Mouse (Mus musculus) thymus, postnatal 0 days (tissue): Measurements from ENCODE around the gene Klhdc4. TPM values are rescaled to one million over a fixed set of nuclear protein-coding genes. Genes with fewer than 3 reads are reported as not detected.

ENCODE experiments used
- DNase-seq: peaks from one replicate; pipeline ENCODE4 v3.0.0-alpha.2; 2015; ENCODE audit warnings: low spot score
- polyA plus RNA-seq: library from polyadenylated mRNA; unstranded; fragments of >200 nt; fragmentation: Nextera tagmentation; extraction: Ambion mirVana; gene quantifications from 2 replicates; pipeline ENCODE4 v1.2.1, GENCODE M21; 2015

Gene Klhdc4
- polyA plus RNA-seq = 31.6 and 32.7 TPM in 2 replicates

DNA sequence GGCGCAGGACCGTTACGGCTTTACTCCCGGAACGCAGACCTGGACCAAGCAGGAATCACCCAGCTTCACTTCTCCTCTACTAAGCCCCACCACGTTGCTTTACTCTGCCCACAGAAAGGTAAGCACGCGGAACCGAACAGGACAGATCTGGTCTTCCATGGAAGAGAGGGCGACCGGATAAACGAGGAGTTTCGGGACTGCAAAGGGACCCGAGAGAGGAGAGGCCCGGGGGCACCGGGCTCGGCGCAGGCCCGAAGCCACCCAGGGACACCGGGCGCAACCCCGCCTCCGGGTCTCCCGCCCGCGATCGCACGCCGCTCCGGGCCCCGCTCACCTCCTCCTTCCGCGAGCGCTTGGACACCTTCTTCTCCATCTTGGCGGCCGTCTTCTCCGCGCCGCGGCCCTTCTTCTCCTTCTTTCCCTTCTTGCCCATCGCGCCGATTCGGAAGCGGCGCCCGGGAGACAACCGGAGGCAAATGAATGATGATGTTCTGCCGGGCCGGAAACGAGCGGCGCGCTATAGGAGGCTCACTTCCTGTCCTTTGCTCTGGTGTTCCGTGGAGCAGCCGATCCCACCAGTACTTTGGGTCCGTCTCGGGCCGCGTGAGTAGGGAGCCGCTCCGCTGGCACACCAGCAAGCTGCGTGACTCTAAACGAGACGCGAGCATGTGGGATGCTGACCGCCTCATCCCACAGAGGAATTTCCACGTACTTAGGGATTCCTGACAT lies at the start of gene Klhdc4:
Klhdc4 (minus strand) TSS at position 522 of the 729 bp plus-strand sequence.
- peak; percentile 91 for DNase-seq

DNA sequence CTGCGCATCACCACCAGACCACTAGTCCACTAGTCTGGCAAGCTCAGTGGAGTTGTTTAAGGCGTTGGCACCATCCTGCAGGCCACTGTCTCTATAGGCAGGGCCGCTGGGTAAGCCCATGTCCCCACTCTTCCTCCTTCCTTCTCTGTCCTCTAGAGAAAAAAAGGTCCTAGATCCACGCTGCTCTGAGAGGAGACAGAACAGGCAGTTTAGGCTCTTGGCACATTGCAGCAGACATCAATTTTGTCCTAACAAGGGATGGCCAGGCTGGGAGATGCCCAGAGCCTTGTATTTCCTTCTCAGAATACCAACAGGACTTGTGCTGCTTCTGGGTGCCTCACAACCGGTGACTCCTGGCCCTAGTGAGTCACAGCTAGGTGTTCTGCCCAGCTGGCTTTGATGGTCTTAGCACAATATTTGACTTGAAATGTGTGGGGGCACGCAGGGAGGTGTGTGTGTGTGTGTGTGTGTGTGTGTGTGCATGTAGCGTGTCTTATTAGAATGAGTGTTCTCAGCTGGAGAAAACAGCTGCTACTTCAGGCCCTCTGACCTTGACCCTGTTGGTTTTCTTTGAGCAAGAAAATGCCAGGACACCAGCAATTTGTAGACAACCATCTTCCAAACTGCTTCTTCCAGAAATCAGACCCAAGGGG lies 48.6 kb upstream of the Klhdc4 start:
- no peak for DNase-seq

DNA sequence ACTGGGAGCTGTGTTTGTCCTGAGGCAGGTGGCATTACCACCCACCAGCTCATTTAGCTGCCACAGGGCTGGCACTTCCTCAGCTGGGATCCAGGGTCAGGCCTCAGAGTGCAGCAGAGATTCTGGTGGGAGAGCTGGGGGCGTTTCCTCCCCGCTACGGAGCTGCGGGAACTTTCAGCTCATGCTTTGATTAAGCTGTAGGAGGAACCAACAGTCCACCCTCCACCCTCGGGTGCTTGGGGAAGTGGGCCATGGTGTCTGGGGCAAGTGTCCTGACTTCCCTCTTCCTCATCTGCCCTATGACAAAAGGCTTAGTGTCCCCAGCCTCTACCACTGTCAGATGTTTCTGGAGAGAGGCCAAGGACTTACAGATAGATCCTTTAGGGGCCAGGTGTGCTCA lies 47.8 kb upstream of the Klhdc4 start:
- no peak for DNase-seq

DNA sequence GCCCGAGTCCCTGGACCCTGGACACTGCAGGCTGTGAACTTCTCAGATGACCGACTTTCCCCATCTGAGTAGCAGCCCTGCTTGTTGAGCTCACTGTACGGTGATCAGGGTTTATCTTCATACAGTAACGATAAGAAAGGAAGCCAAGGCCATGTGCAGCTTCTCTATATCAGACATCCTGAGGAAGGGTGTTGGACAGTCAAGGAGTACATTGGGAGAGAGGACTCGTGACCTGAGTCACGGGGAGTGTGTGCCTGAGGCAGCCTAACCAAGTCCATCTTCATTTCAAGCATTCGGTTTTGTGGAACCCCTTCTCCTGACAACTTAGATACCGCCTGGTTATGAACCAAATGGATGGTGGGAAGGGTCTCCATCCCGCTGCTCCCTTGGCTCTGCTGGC lies 46.1 kb upstream of the Klhdc4 start:
- DNase-seq = no peak

DNA sequence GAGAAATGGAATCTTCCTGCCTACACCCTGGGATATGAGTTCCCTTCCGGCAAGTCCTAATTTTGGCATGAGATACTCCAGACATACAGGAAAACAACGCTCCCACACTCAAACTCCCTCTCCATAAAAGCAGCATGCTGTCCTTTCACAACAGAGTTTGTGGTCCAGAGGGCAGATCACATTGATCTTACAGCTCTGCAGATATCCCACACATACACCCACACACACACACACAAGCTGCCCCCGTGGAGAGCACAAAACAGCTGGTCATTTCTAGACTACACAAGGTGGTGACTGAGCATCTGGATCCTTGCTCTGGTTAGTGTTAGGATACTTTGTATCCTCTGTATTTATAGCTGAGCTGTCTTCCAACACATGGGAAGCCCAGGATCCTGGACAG lies 45.7 kb upstream of the Klhdc4 start:
- no peak for DNase-seq

DNA sequence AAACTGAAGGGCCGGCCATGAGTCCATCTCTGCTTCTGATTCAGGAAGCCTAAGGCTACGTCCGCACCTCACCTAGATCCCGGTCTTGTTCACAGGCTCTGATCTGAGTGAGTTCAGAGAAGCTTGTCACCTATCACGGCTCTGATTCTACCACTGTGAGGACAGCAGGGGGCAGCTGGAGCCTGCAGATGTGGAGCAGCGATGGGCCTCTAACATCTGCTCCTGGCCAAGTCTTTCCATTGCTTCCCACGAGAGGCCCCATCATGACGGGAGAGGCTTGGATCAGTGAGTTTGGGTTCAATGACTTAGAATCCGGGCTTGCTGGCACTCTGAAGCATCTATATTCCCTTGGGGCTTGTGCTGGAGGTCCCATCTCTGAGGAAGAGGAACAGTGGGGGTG lies 44.7 kb upstream of the Klhdc4 start:
- DNase-seq = peak; percentile 26

DNA sequence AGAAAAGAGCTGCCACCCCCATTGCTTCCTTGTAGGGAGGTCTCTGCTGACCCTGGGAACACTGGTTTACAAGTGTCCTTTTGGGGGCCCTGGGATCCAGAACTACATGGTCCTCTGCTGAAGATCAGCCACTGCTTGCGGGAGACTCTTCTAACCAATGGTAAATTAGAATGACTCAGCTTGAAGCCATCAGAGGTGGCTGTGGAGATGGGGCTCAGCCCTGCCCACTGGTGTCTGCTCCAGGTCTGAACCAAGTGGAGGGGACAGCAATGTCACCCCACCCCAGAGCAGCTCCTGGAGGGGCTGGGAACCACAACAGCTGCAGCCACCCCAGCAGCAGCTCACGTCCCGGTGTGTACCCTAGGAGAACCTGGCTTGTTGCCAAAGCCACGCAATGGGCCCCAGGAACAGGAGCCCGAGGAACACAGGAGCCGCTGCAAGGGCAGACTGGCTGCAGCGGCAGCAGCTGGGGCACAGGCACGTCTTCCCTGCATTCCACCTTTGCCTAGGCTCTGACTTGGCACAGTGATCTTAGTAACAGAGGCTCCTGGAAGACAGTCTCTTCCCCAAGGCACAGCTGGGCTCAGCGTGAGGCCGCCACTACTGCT lies 42.6 kb upstream of the Klhdc4 start:
- no peak for DNase-seq

DNA sequence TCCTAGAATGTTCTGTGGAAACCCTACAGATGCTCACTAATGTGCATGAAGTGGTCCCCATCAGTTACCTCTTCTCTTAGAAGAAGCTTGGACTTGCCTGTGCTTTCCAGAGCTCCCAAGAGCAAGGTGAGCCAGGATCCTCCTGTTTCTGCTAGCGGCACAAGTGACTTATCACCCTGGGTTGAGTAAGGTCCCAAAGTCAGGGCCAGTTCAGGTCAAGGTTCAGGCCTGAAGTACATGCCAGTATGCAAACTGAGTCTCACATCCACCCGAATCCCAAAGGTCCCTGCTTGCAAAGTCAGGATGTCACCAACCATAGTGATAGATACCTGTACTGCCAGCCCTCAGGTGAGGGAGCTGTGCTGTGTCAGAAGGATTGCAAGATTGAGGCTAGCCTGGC lies 40.8 kb upstream of the Klhdc4 start:
- DNase-seq = no peak

DNA sequence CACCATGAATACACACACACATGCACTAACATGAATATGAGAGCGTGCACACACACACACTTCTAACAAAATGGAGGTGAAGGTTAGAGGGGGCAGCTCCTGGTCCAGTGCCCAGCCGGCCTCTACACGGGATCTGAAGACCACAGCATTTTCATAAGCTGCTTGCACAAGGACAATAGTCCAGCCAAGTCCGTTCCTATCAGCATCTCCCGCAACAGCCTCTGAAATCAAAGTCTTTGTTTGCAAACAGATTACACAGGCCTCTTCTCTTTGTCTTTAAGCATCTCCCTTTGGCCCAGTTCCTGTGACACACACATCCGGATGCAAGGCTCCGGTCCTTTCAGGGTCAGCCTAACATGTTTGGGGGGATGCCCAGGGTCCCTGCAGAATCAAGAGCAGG lies 39.5 kb upstream of the Klhdc4 start:
- no peak for DNase-seq

DNA sequence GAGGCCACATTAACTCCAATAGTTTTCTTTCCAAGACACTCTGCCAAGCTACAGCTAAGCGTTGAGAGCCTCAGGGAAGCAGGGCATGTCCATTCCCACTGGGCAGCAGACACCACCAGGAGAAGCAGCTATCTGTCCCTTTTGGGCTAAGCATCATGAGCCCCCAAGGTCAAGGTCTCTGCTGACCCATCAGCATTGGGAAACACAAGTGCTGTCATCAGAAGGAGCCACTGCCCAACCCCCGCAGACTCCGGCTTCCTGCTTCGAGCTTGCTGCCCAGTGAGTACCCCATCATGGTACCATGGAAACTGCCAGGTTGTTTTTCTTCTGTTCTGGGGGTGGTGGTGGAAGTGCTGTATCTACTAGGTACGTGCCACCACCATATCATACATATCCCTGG lies 38.8 kb upstream of the Klhdc4 start:
- DNase-seq = no peak

DNA sequence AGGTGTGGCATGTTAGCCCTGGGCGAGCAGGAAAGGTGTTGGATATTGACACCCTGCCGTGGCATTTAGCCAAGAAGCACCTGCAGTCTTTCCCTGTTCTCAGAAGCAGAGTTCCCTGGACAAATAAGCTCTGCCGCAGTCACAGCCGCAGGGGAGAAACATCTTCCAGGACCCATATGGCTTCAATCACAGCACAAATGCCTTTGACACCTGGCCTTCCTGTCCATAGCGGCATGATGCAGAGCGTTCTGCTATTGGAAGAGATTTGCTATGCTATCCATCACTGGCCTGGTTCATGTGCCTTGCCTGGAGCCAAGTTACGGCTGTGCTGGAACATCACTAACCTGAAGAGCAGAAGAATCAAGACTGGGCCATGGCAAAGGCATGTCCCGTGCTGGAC lies 36.0 kb upstream of the Klhdc4 start:
- DNase-seq = no peak

DNA sequence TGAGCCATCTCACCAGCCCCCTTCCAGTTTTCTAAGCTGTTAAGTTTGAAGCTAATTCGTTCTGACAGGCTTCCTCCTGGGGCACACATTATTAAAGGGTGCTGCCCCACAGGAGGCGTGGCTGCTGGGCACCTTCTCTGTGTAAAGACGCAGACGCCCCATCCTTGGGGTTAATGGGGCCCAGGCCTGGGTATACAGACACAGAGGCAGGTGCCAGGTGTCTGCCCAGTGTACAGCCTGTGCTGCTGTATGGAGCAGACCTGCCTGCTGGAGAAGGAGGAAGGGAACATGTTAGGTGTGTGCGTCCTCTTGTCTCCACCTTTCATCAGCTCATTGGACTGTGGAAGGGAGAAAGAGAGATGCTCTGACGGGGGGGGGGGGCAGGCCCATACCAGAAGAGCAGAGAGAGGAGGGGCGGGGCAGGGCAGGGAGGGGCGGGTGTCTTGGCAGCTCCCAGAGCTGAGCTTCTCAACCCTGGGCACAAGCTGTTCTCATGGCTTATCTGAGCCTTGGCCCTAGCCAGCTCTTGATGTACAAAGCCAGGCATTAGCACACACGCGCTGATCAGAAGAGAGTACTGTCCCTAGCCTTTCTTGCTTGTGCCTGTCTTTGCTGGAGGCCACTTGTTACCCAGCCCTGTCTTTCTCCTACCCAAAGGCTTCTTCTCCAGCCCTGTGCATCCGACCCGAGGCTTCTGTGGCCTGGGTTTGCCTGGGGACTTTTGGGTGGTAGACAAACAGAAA lies 32.6 kb upstream of the Klhdc4 start:
- DNase-seq = no peak

DNA sequence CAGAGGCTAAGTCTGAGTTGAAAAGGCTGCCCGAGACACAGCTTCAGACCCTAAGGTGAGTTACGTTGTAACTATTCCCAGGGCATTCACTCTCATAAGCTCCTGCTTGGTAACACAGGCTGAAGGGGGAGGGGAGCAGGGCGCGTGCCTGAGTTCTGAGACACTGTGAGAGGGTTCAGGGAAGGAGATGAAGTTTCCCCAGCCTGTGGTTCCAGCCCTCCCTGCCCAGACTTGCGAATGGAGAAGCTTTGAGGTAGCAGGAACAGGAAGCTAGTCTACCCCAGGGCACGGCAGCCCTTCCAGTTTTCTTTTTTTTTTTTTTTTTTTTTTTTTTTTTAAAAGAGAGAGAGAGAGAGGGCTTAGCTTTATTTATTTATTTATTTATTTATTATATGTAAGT lies 31.9 kb upstream of the Klhdc4 start:
- no peak for DNase-seq

DNA sequence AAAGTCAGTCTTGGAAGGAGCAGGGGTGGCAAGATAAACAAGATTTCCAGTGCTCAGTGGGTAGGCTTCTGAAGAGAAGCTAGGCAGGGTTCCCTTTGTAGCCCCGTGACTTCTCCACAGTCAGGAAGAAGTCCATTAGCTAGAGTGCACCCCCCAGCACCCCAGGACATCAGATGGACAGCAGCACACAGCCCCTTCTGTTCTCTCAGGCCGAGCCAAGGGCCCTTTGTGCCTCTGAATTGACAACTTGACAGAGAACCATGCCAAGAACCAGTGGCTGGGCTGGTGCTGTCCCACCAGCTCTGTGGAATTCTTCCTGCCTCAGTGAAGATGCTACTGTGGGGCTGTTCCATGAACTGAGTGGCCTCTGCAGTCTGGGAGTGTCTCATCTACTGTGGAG lies 28.4 kb upstream of the Klhdc4 start:
- DNase-seq = no peak

DNA sequence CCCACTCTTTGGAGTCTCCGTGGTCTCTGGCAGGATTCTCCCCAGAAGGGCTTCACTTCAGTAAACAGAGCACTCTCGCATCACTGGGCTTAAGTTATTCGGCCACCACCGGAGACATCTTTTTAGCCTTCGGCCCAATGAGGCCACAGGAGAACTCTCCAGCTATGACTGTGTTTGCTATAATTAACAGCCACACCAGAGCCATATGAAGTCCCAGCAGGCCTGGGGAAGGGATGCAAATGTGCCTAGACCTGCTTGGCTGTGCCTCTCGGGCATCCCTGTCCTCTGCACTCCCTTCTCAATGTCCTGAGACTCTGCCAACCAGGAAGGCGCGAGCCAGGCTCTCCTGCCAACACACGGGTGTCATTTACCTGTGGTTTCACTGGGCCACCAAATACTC lies 28.0 kb upstream of the Klhdc4 start:
- no peak for DNase-seq

DNA sequence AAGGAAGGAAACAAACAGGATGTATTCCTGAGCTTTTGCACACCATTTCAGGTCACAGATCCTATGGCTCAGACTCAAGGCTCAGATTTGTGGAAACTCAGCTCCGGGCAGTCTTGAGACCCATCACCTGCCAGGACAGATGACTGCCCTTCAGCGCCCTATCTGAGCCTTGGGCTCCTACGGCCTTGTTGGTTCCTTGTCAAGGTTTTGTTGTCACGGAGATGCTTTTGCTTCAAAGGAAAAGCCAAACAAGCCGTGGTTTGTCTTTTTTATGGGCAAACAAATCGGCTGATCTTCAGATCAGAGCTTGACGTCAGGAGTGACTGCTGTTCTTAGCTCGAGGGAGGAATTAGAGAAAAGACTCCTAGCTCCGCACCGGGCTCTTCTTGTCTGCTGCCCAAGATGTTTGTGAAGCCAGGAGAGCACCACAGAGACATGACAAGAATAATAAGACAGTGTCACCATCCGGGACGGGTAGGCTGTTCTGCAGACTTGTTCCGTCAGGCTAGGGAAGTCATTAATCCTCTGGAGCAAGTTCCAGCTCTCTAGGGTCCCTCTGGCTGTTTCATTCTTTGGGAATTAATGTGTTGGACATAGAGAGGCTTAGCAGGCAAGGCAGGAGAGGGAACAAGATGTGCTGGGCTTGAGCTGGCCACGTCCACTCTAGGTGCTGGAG lies 26.8 kb upstream of the Klhdc4 start:
- no peak for DNase-seq

DNA sequence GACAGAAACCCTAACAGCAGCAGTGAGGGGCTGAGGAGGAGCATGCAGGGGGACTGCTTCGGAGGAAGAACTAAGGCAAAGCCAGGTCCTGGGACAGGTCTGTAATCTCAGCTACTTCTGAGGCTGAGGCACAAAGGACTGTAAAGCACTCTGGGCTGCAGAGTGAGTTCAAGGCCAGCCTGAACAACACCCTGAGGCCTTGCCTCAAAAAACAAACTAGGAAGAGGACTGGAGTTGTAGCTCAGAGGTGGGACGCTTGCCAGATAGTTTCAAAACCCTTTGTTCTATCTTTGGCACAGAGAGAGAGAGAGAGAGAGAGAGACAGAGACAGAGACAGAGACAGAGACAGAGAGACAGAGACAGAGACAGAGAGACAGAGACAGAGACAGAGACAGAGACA lies 24.2 kb upstream of the Klhdc4 start:
- no peak for DNase-seq

DNA sequence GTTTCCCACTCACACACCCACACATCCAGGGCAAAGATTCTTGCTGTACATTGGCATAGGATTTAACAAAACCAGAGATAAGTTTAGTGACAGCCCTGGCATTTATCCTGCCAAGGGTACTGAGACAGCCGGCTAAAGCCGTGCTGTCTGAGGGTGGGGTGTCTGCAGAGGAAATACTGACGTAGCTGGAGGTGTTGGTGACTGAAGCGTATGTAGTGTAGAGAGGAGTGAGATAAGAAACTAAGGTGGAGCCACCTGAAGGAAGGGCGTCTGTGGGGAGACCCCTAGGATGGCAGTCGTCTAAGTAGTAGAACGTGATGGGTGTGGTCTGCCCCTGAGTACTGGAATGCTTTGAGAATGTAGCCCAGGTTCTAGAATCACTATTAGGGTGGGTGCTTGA lies 23.1 kb upstream of the Klhdc4 start:
- DNase-seq = no peak

DNA sequence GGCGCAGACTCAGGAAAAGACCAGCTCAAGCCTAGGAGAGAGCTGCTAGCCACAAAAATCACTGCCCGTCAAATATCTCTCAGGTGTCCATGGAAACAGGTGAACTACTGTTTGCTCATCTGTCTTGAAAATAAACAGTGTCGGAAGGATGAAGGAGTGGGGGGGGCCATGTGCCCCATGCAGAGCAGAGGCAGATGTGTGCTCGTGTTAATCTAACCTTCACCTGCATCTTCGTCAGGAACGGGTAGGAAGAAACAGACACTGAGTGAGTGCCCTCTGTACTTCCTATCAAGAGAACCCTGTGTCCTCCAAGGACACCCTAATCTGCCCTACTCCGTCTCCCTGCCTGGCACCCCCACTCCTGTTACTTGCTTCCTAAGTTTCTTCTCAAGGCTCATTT lies 22.3 kb upstream of the Klhdc4 start:
- DNase-seq = no peak

DNA sequence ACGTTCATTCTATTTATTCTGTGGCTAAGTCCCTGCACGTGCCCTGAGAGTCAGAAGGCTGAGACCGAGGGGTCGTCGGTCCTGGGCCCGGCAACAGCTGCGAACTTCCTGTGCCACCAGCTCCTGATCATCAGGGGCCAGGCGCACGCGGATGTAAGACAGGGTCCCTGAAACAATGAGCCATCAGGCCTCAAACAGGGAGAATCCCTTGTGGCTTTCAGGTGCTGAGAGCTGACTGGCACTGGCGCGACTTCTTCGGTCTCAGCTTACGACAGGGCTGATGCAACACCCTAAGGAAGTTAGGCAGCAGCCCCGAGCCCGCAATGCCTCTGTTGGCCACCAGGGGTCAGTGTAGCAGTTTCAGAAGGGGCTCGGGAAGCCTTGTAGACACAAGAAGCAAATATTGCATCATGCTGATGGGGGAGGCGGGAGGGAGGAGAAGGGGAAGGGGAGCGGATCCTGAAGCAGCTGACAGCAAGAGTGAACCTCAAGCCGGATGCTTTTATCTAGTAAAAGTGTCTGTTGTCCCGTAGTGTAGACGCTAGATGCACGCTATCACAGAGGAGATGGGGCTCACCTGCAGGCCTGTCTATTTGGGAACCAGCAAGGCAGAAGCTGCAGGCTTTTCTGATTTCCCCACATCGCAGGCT lies 21.6 kb upstream of the Klhdc4 start:
- DNase-seq = peak; percentile 98

DNA sequence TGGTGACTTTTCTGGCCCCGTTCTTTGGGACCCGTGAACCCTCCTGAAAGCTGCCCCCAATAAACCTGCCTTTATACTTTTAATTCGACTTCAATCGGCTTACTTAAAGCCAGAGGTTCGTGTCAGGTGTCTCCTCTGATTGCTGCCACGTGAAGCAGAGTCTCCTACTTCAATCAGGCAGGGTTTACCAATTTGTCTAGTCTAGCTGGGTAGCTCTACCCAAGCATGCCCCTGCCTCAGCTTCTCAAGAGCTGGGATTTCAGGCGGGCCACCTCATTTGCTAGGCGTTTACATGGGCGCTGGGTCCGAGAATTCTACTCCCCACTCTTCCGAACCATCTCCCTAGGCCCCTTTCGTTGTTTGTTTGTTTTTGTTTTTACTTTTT lies 21.1 kb upstream of the Klhdc4 start:
- DNase-seq = no peak
